Mouse (Mus musculus) bone marrow, adult 2 months (tissue): ENCODE data around the gene Mpv17l2. TPM values are rescaled to one million over a fixed set of nuclear protein-coding genes. Genes with fewer than 3 reads are reported as not detected.

Source experiments
- H3K27ac ChIP-seq: fragments of 200-500 bp; 2 replicates; pipeline ENCODE4 v1.5.1; 2012; ENCODE audit warnings: low read depth, mild to moderate bottlenecking, control low read depth, inconsistent platforms, low read length; ENCODE audit not compliant: control insufficient read depth, poor library complexity, insufficient read depth
- H3K4me1 ChIP-seq: fragments of 200-500 bp; 2 replicates; pipeline ENCODE4 v1.6.1; 2011; ENCODE audit warnings: low read length; ENCODE audit not compliant: control insufficient read depth, insufficient read depth
- H3K4me3 ChIP-seq: fragments of 200-500 bp; replicated peaks from 2 replicates; pipeline ENCODE3; 2011; ENCODE audit warnings: mild to moderate bottlenecking, low read depth, low read length, control low read depth; ENCODE audit not compliant: control insufficient read depth
- CTCF ChIP-seq: fragments of 200-500 bp; IDR thresholded peaks from 2 replicates; pipeline ENCODE4 v1.5.1; 2011; ENCODE audit warnings: low read length, control low read depth; ENCODE audit not compliant: control insufficient read depth, insufficient read depth
- POLR2A ChIP-seq: fragments of 200-500 bp; IDR thresholded peaks from 2 replicates; pipeline ENCODE4 v1.6.1; 2011; ENCODE audit warnings: low read depth, mild to moderate bottlenecking, control low read depth, low read length, borderline replicate concordance; ENCODE audit not compliant: control insufficient read depth
- WGBS: fragments of 180-500 bp; shearing (Covaris S2); methylation state at CpG from one replicate; pipeline ENCODE4 v1.1.7; 2018; 5-methylcytosine and 5-hydroxymethylcytosine counted together
- polyA plus RNA-seq: library from polyadenylated mRNA; stranded (reverse); fragments of >200 nt; gene quantifications from 2 replicates; pipeline ENCODE4 v1.2.4, GENCODE M21; 2011; ENCODE audit warnings: low replicate concordance; ENCODE audit not compliant: missing spikeins, insufficient read depth, insufficient read length

Mpv17l2 gene
- polyA plus RNA-seq, 1 experiment, result 15.1 TPM

DNA sequence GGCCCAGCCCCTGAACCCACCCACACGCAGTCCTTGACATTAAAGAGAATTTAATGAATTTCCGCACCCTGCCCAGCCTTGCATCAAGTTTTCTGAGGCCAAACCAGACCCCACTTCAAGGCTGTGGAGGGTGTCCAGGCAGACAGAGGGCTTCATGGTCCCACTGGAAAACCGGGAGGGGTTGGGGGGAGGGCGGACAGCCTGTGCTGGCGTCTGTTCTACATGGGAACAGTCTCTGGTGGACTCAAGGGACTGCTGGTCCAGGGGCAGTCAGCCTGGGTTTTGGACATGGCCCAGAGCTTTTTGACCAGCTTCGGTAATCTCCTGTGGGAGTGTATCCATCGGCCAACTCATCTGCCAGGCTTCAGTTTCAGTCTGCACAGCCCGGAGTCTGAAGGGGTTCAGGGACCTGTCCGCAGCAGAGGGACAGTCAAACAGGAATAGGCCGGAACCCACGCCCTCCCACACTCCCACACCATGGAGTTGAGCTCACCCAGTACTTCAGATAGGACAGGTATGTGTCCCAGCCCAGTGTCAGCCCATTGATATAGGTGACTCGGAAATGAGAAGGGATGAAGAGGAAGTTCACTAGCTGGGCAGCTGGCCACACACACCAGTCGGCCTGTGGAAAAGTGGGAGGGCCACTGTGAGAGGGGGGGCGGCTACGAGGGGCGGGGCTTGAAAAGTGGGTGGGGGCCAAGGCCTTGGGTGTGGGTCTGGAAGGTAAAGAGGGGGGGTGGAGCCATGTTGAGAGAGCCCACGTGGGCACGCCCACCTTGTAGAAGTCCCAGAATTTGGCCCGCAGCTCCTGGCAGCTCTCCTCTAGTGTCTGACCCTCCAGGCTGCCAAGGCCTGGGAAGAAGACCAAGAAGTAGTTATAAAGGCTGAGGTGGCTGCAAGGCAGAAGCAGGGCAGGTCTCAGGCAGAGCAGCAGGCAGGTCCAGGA, 1.9 kb downstream of the Mpv17l2 start:
- H3K4me3 ChIP-seq, result no peak overlapping the region
- H3K27ac ChIP-seq, result no peak overlapping the region
- TF ChIP-seq POLR2A (no peak), CTCF (no peak)
- peaks cover 8% of the 10 kb centered on the region for H3K4me1 ChIP-seq
- 76% methylated on average over 19 of the region's 19 CpGs for WGBS

DNA sequence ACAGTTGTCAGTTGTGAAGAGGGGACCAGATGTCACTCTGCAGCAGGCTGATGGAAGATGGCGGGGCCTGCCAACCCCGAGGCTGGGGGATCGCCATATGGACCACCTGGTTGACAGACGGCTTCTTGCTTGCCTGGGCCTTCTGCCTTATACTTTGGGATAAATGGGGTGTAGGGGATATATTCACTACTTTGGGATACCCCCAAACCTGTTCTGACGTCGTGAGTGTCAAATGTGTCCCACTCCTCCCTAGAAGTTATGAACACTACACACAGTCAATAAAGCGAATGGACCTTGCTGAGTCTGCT, 2.5 kb downstream of the Mpv17l2 start:
- 90% methylated on average over 7 of the region's 7 CpGs for WGBS
- H3K27ac ChIP-seq, result no peak overlapping the region
- H3K4me1 ChIP-seq, result peaks cover 7% of the 10 kb centered on the region
- TF ChIP-seq CTCF (no peak), POLR2A (no peak)
- no peak overlapping the region for H3K4me3 ChIP-seq

DNA sequence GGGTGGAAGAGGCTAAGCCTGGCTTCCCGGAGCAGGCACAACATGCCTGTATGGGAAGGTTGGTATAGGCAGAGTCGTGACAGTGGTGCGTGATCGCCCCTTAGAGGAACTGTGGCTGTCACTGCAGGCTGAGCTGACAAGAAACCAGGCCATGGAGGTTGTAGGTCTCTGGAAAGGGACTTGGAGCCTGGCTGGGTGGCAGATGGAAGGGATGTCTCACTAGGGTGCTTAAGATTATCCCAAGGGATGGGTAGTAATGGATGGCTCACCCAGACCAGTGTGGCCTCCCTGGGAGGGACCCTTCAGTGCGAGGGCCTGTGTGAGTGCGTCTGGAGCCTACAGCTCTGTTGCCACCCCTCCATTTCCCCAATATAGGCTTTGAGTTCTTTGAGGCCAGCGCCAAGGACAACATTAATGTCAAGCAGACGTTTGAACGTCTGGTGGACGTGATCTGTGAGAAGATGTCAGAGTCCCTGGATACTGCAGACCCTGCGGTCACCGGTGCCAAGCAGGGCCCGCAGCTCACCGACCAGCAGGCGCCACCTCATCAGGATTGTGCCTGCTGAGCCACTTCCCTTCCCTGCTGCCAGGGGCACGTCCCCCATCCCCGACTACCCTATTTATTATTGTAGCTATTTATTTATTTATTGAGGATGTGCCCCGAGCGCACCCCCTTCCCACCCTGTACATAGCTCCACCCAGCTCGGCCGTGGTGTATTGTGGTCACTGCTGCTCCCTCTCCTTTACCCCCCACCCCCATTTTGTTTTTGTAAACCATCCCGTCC, 3.0 kb downstream of the Mpv17l2 start:
- H3K27ac ChIP-seq, result no peak overlapping the region
- WGBS, result 85% methylated on average over 22 of the region's 22 CpGs
- H3K4me3 ChIP-seq, result no peak overlapping the region
- peaks cover 7% of the 10 kb centered on the region for H3K4me1 ChIP-seq
- TF ChIP-seq POLR2A (no peak), CTCF (peak; percentile 70)

DNA sequence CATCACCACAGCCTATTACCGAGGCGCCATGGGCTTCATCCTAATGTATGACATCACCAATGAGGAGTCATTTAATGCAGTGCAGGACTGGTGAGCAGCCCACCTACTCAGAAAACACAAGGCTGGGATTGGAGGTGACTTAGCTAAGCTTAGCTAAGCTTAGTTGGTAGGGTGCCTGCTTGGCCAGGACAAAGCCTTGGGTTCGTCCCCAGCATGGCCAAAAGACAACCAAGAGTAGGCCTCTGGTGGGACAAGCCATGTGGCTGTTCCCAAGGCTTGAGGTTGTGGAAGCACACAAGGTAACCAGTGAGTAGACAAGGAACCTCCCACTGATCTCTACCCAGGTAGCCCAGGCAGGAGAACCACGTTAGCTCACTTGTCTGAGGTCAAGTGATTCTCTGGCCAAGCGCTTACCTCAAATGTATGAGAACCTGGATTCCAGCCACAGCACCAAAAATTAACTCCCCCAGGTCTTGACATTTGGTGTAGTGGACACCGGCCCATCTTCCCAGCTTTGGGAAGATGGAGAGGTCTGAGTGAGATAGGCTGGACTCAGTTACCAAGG, 4.2 kb downstream of the Mpv17l2 start:
- H3K4me3 ChIP-seq, result no peak overlapping the region
- WGBS, result 94% methylated on average over 6 of the region's 6 CpGs
- H3K4me1 ChIP-seq, result peaks cover 7% of the 10 kb centered on the region
- H3K27ac ChIP-seq, result no peak overlapping the region
- TF ChIP-seq CTCF, result no peak
- no peak for TF ChIP-seq POLR2A

DNA sequence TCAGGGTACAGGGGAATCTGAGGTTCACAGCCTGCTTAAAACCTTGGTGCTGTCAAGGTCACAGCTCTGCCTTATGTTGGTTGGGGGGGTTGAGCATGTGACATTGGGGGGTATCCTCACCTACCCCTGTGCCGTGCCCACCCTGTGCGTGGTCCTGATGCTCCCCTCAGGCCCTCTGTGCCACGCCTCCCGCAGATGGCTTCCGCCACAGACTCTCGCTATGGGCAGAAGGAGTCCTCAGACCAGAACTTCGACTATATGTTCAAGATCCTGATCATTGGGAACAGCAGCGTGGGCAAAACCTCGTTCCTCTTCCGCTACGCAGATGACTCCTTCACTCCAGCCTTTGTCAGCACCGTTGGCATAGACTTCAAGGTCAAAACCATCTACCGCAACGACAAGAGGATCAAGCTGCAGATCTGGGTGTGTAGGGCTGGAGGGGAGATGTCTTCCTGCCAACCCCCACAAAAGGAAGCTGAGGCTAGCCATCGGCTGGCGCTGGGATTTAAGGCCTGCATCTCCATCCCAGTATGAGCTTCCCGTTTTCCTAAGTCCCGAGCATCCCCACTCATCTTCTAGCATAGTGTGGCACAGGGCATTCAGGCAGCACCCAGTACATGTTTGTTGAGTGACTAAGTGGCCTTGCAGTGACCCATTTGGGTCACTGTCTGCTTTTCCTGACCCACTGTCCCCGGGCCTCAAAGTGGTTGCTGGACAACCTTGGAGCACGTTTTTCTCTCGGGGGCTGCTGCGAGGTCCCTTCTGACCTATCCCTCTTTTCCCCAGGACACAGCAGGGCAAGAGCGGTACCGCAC, 4.9 kb downstream of the Mpv17l2 start:
- peak overlapping the region; percentile 2 for H3K4me3 ChIP-seq
- peaks cover 7% of the 10 kb centered on the region for H3K4me1 ChIP-seq
- TF ChIP-seq CTCF, result no peak
- TF ChIP-seq POLR2A, result no peak
- no peak overlapping the region for H3K27ac ChIP-seq
- WGBS, result 83% methylated on average over 24 of the region's 24 CpGs

DNA sequence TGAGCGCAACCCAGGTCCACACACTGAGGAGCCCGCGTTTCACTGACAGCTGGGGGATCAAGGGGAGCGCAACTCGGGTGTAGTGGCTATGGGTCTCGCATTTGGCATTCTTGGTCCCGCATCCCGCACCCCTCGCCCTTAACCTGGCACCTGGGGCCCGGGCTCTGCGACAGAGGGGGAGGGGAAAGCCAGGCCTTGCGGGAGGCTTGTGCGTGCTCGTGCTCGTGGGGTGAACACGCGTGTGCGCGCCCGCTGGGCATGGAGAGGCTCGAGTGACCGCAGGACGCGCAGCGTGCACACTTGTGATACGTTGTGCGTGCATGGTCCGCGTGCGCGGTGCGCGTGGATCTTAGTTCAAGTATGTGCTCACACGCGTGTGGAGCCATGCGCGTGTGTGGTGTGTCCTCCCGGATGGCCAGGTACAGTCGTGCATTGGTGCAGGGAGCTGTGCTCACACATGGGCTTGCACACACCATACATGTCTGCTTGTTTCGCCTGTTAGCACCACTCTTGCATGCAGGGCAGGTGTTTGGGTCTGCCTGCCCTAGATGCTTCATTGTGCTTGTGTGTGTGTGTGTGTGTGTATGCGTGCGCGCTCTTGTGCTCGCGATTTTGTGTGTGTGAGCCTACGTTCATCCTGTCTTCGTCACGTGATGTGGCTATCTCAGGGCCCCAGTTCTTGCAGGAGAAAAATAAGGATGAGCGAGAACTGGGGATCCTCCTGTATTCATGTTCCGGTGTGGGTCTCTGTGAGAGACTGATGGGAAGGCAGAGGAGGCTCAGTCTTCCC, 5.7 kb downstream of the Mpv17l2 start:
- WGBS, result 10% methylated on average over 50 of the region's 50 CpGs
- Histone ChIP-seq H3K4me3 (peak overlapping the region; percentile 78), H3K27ac (0 out of 2 replicates have a peak overlapping the region, but pooled peaks have one; percentile 1), H3K4me1 (peaks cover 7% of the 10 kb centered on the region)
- TF ChIP-seq POLR2A (peak; percentile 22; the same call in 1 of the 2 replicates), CTCF (no peak)
